Mouse (Mus musculus): ENCODE data around the gene Rftn1. TPM values are rescaled to one million over a fixed set of nuclear protein-coding genes. Genes with fewer than 3 reads are reported as not detected.

Rftn1 gene
- polyA plus RNA-seq, 1 experiment: 102 TPM

DNA sequence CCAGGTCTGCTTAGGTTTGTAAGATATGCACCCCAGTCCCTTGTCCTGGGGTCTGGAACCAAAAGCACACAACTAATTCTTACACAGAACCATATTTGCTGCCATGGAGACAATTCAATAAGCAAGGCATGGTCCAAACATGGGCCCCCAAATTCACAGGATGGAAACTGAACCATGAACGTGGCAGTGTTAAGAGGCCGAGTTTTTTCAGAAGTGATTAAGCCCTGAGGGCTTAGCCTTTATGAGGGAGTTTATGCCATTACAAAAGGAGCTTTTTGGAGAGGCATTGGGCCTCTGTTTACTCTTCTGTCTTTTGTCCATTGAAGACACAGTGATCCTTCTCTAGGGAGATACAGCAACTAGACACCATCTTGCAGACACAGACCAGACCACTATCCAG is 63.9 kb downstream of the Rftn1 start:
- Histone ChIP-seq H3K4me3 (ENCODE audit: control insufficient read depth, insufficient read depth, low read length) (no peak overlapping the region), H3K36me3 (ENCODE audit: control insufficient read depth, insufficient read depth, low read length) (no peaks in the 10 kb centered on the region), H3K27ac (ENCODE audit: control insufficient read depth, insufficient read depth, low read length) (no peak overlapping the region), H3K27me3 (ENCODE audit: control insufficient read depth, insufficient read depth, low read length) (no peaks in the 10 kb centered on the region), H3K4me1 (replicated peaks; ENCODE audit: control insufficient read depth, insufficient read depth, low read length) (peaks cover 16% of the 10 kb centered on the region)
- WGBS: 95% methylated on average over 2 of the region's 2 CpGs
- TF ChIP-seq CTCF (IDR thresholded peaks at IDR 0.05; ENCODE audit: borderline replicate concordance, control insufficient read depth, extremely low read depth, insufficient read depth, low read length, poor library complexity) (no peak), POLR2A (IDR thresholded peaks at IDR 0.05; ENCODE audit: control insufficient read depth, extremely low read depth, insufficient read depth, low read length, poor library complexity) (no peak)
- DNase-seq: no peak

DNA sequence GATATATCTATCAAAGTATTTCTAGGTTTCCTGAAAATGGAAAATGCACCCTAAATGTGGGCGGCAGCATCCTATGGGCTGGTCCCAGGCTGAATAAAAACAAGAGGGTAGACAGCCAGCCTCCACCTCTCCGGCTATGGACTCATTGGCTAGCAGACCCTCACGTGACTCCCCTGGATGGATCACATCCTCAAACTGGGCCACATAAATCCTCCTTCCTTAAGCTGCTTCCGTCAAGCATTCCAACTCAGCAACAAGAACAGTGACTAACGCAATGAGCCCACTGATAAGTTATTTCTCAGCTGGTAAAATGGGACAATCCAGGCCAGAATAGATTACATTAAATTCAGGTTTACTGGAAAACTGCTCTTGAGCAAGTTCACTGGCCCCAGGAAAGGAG is 64.6 kb downstream of the Rftn1 start:
- Histone ChIP-seq H3K27me3 (ENCODE audit: control insufficient read depth, insufficient read depth, low read length) (no peaks in the 10 kb centered on the region), H3K4me3 (ENCODE audit: control insufficient read depth, insufficient read depth, low read length) (no peak overlapping the region), H3K4me1 (replicated peaks; ENCODE audit: control insufficient read depth, insufficient read depth, low read length) (peaks cover 19% of the 10 kb centered on the region), H3K27ac (ENCODE audit: control insufficient read depth, insufficient read depth, low read length) (no peak overlapping the region), H3K36me3 (ENCODE audit: control insufficient read depth, insufficient read depth, low read length) (no peaks in the 10 kb centered on the region)
- WGBS: 96% methylated on average over 5 of the region's 5 CpGs
- no peak for DNase-seq
- TF ChIP-seq CTCF (IDR thresholded peaks at IDR 0.05; ENCODE audit: borderline replicate concordance, control insufficient read depth, extremely low read depth, insufficient read depth, low read length, poor library complexity) (no peak), POLR2A (IDR thresholded peaks at IDR 0.05; ENCODE audit: control insufficient read depth, extremely low read depth, insufficient read depth, low read length, poor library complexity) (no peak)

DNA sequence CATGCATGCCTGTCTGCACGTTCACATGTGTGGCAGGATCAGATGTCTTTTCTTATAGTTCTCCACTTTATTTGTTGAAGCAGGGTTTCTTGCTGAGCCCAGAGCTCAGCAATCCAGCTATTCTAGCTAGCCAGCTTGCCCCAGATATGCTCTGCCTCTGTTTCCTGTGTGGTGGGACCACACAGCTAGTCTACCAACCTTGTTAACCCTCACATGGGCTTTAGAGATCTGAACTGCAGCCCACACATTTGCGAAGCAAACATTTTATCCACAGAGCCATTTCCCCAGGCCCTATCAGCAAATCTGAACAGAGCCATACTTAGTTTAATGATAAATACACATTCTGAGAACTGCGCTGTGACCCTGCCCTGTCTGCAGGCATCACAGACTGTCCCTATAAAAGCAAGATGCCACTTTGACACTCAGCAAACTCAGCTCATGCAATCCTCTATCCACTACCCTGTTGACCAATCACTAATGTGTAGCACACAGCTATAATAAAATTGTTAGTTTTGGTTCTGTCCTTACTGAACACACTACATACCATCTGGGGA is 65.2 kb downstream of the Rftn1 start:
- TF ChIP-seq POLR2A (IDR thresholded peaks at IDR 0.05; ENCODE audit: control insufficient read depth, extremely low read depth, insufficient read depth, low read length, poor library complexity) (no peak), CTCF (IDR thresholded peaks at IDR 0.05; ENCODE audit: borderline replicate concordance, control insufficient read depth, extremely low read depth, insufficient read depth, low read length, poor library complexity) (no peak)
- no peak overlapping the region for H3K27ac ChIP-seq (ENCODE audit: control insufficient read depth, insufficient read depth, low read length)
- 26% methylated on average over 3 of the region's 3 CpGs for WGBS
- peak; percentile 48 for DNase-seq
- H3K27me3 ChIP-seq (ENCODE audit: control insufficient read depth, insufficient read depth, low read length): no peaks in the 10 kb centered on the region
- no peaks in the 10 kb centered on the region for H3K36me3 ChIP-seq (ENCODE audit: control insufficient read depth, insufficient read depth, low read length)
- peaks cover 21% of the 10 kb centered on the region for H3K4me1 ChIP-seq (replicated peaks; ENCODE audit: control insufficient read depth, insufficient read depth, low read length)
- H3K4me3 ChIP-seq (ENCODE audit: control insufficient read depth, insufficient read depth, low read length): no peak overlapping the region

DNA sequence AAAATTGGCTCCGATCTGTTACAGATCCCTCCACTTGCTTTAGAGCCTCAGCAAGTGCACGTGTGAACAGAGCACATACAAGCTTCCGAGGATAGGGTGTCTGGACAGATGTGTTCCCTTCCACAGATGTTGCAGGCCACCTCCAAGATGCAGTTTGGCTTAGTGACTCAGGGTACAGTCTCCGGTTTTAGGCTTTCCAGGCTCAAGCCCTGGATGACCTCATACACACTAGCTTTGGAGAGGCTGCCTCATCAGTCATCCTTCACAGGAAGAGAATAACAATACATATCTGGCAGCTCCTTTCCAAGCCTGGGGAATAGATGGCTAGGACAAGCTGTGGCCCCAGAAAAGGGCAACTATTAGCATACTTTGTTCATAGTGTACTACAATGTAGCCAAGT is 65.8 kb downstream of the Rftn1 start:
- H3K27ac ChIP-seq (ENCODE audit: control insufficient read depth, insufficient read depth, low read length): no peak overlapping the region
- WGBS: 92% methylated on average over 4 of the region's 4 CpGs
- no peaks in the 10 kb centered on the region for H3K36me3 ChIP-seq (ENCODE audit: control insufficient read depth, insufficient read depth, low read length)
- no peak overlapping the region for H3K4me3 ChIP-seq (ENCODE audit: control insufficient read depth, insufficient read depth, low read length)
- no peaks in the 10 kb centered on the region for H3K27me3 ChIP-seq (ENCODE audit: control insufficient read depth, insufficient read depth, low read length)
- TF ChIP-seq CTCF (IDR thresholded peaks at IDR 0.05; ENCODE audit: borderline replicate concordance, control insufficient read depth, extremely low read depth, insufficient read depth, low read length, poor library complexity) (no peak), POLR2A (IDR thresholded peaks at IDR 0.05; ENCODE audit: control insufficient read depth, extremely low read depth, insufficient read depth, low read length, poor library complexity) (no peak)
- H3K4me1 ChIP-seq (replicated peaks; ENCODE audit: control insufficient read depth, insufficient read depth, low read length): peaks cover 22% of the 10 kb centered on the region
- DNase-seq: no peak

DNA sequence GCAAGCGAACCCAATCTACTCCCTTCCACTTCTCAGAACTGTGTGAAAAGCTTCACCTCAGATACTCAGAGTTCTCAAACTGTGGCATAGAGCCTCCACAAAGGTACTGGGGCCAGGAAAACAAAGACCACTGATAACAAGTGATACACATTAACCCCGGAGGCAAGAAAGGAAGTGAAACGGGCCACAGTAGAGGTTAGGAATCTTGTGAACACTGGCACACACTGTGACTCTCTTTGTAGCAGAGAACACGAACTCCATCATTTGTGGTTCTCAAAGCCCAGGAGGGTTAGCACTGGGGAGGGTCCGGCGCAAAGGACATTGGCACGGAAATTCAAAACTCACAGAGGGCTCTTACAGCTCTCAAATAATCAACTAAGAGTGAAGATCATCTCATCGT is 67.9 kb downstream of the Rftn1 start:
- no peak overlapping the region for H3K4me3 ChIP-seq (ENCODE audit: control insufficient read depth, insufficient read depth, low read length)
- 63% methylated on average over 8 of the region's 8 CpGs for WGBS
- TF ChIP-seq CTCF (IDR thresholded peaks at IDR 0.05; ENCODE audit: borderline replicate concordance, control insufficient read depth, extremely low read depth, insufficient read depth, low read length, poor library complexity): no peak
- no peak for TF ChIP-seq POLR2A (IDR thresholded peaks at IDR 0.05; ENCODE audit: control insufficient read depth, extremely low read depth, insufficient read depth, low read length, poor library complexity)
- no peaks in the 10 kb centered on the region for H3K27me3 ChIP-seq (ENCODE audit: control insufficient read depth, insufficient read depth, low read length)
- peaks cover 22% of the 10 kb centered on the region for H3K4me1 ChIP-seq (replicated peaks; ENCODE audit: control insufficient read depth, insufficient read depth, low read length)
- no peak overlapping the region for H3K27ac ChIP-seq (ENCODE audit: control insufficient read depth, insufficient read depth, low read length)
- H3K36me3 ChIP-seq (ENCODE audit: control insufficient read depth, insufficient read depth, low read length): no peaks in the 10 kb centered on the region
- DNase-seq: no peak

DNA sequence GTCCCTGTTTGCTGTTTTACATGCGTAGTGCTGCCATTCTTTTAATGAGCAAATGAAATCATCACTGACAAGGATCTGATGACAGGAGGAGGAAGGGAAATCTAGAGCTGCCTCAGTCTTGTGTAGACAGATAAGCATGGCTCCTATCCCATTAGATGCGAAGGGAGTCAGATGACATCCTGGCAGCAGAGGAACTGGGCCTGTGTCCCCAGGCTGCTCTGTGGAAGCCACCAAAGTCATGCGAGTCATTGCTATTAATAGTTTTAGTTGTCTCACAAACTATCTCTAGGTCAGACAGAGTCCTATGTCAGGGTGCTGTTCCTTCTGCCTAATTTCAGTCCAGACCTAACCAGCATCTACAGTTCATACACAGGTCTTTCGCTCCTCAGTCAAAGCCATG is 70.4 kb downstream of the Rftn1 start:
- 95% methylated on average over 4 of the region's 4 CpGs for WGBS
- no peaks in the 10 kb centered on the region for H3K27me3 ChIP-seq (ENCODE audit: control insufficient read depth, insufficient read depth, low read length)
- peaks cover 14% of the 10 kb centered on the region for H3K4me1 ChIP-seq (replicated peaks; ENCODE audit: control insufficient read depth, insufficient read depth, low read length)
- no peak overlapping the region for H3K4me3 ChIP-seq (ENCODE audit: control insufficient read depth, insufficient read depth, low read length)
- H3K36me3 ChIP-seq (ENCODE audit: control insufficient read depth, insufficient read depth, low read length): no peaks in the 10 kb centered on the region
- no peak overlapping the region for H3K27ac ChIP-seq (ENCODE audit: control insufficient read depth, insufficient read depth, low read length)
- DNase-seq: no peak
- TF ChIP-seq POLR2A (IDR thresholded peaks at IDR 0.05; ENCODE audit: control insufficient read depth, extremely low read depth, insufficient read depth, low read length, poor library complexity) (no peak), CTCF (IDR thresholded peaks at IDR 0.05; ENCODE audit: borderline replicate concordance, control insufficient read depth, extremely low read depth, insufficient read depth, low read length, poor library complexity) (no peak)

DNA sequence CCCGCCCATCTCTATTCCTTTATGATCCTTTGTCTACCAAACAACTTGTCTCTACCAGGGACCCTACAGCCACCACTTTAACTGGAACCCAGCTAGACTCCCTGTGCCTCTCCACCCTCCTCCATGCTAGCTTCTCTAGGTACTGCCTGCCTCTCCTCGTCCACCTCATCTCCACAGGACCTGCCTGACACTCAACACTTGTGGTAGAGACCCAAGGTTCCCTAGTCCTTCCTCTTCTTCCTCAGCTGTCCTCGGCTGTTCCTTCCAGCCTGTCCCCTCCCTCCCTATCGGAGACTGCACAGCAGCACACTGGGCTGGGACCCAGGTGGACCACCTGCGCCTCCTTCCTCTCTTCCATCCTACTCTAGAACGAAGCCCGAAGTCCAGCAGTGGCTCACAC is 73.0 kb downstream of the Rftn1 start:
- no peak for DNase-seq
- TF ChIP-seq CTCF (IDR thresholded peaks at IDR 0.05; ENCODE audit: borderline replicate concordance, control insufficient read depth, extremely low read depth, insufficient read depth, low read length, poor library complexity) (no peak), POLR2A (IDR thresholded peaks at IDR 0.05; ENCODE audit: control insufficient read depth, extremely low read depth, insufficient read depth, low read length, poor library complexity) (no peak)
- Histone ChIP-seq H3K27me3 (ENCODE audit: control insufficient read depth, insufficient read depth, low read length) (no peaks in the 10 kb centered on the region), H3K36me3 (ENCODE audit: control insufficient read depth, insufficient read depth, low read length) (no peaks in the 10 kb centered on the region), H3K4me1 (replicated peaks; ENCODE audit: control insufficient read depth, insufficient read depth, low read length) (peaks cover 9% of the 10 kb centered on the region), H3K27ac (ENCODE audit: control insufficient read depth, insufficient read depth, low read length) (no peak overlapping the region), H3K4me3 (ENCODE audit: control insufficient read depth, insufficient read depth, low read length) (no peak overlapping the region)
- WGBS: 97% methylated on average over 7 of the region's 7 CpGs

All from thymus, adult 2 months (tissue).